Mouse (Mus musculus): Measurements from ENCODE around the gene Ccdc7a.

DNA sequence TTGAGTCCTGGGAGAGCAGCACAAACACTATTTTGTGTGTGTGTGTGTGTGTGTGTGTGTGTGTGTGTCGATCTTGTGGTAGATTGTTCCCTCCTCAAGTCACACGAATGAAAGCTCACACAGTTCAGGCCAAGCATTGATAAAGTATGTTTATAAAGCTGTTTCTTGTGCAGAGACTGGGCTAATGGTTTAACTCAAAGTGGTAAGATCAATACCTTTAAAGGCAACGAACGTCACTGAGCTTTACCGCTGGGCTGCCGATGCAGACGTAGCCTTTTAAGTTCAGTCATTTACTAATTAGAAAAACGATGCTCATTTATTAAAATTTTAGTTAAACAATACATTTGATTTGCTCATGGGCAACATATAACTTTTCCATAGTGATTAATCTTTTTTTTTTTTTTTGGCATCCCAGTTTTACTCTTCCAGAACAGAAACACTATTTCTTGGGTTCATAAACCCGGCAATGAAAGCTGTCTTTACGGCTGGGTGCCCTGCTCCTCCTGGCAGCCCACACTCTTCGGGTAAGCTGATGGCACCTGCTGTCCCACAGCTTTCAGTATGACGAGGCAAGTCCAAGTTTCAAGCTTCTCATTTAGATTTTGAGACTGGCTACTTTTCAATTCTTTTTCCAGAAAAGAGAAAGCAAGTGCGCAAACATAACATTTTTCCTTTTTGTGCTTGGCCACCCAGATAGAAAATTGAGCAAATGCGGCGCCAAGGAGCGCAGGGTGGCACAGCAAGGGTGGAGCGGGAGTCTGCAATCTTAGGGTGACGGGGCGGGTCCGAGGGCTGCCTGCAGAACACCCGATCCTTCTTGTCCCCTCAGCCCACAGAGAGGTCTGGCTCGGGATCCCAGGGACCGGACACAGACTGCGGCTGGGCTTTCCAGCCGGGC lies 380.5 kb downstream of the Ccdc7a start:
- no peak for TF ChIP-seq CTCF (IDR thresholded peaks at IDR 0.05)
- TF ChIP-seq POLR2A (IDR thresholded peaks at IDR 0.05; ENCODE audit: insufficient read depth, low read depth, low read length) = no peak

All from heart, adult 2 months (tissue).